Mouse (Mus musculus): ENCODE results near the gene Tnfaip1. TPM values are rescaled to one million over a fixed set of nuclear protein-coding genes. Genes with fewer than 3 reads are reported as not detected.
A peak's percentile ranks its signal among the peaks of the same experiment; 100 is the strongest.

The Tnfaip1 gene
- polyA plus RNA-seq, 1 experiment: 10.4 TPM

GRCm38 (mm10) chr11:78515549-78516325 lies 20.4 kb downstream of the Tnfaip1 start:
- TF ChIP-seq POLR2A (IDR thresholded peaks at IDR 0.05; ENCODE audit: low read depth, low read length) (no peak), CTCF (IDR thresholded peaks at IDR 0.05; ENCODE audit: extremely low read depth, insufficient read depth, insufficient read length, insufficient replicate concordance) (no peak)
- no peak overlapping the region for H3K27ac ChIP-seq (ENCODE audit: insufficient read depth, low read length)
- H3K4me1 ChIP-seq (ENCODE audit: control insufficient read depth, insufficient read depth, insufficient read length): no peaks in the 10 kb centered on the region; the same call in 1 of the 2 replicates
- no peak overlapping the region for H3K4me3 ChIP-seq (ENCODE audit: extremely low read depth, insufficient read depth, insufficient read length)
- 76% methylated on average over 2 of the region's 2 CpGs for WGBS
- H3K36me3 ChIP-seq (ENCODE audit: control insufficient read depth, insufficient read depth, low read length): peaks cover 14% of the 10 kb centered on the region
- no peak for DNase-seq (ENCODE audit: low read depth in 1 of 2, low spot score in 2 of 2)
- no peaks in the 10 kb centered on the region for H3K27me3 ChIP-seq (ENCODE audit: control insufficient read depth, insufficient read depth, low read length)

- no peak for DNase-seq (ENCODE audit: low read depth in 1 of 2, low spot score in 2 of 2)
- H3K27ac ChIP-seq (ENCODE audit: insufficient read depth, low read length): no peak overlapping the region
- 81% methylated on average over 3 of the region's 3 CpGs for WGBS
- H3K36me3 ChIP-seq (ENCODE audit: control insufficient read depth, insufficient read depth, low read length): peaks cover 12% of the 10 kb centered on the region
- H3K27me3 ChIP-seq (ENCODE audit: control insufficient read depth, insufficient read depth, low read length): no peaks in the 10 kb centered on the region
- no peaks in the 10 kb centered on the region; the same call in 1 of the 2 replicates for H3K4me1 ChIP-seq (ENCODE audit: control insufficient read depth, insufficient read depth, insufficient read length)
- TF ChIP-seq CTCF (IDR thresholded peaks at IDR 0.05; ENCODE audit: extremely low read depth, insufficient read depth, insufficient read length, insufficient replicate concordance): no peak
- TF ChIP-seq POLR2A (IDR thresholded peaks at IDR 0.05; ENCODE audit: low read depth, low read length): no peak
- H3K4me3 ChIP-seq (ENCODE audit: extremely low read depth, insufficient read depth, insufficient read length): no peak overlapping the region
These were observed 22.9 kb downstream of the Tnfaip1 start for GRCm38 (mm10) chr11:78513106-78513790.

GRCm38 (mm10) chr11:78512025-78512957 lies 23.8 kb downstream of the Tnfaip1 start, which contains the start of the genes Tmem199 and Poldip2:
Gene Tmem199, minus strand, starts transcription at chr11:78512172.
Gene Poldip2, plus strand, starts transcription at chr11:78512193.
- DNase-seq (ENCODE audit: low read depth in 1 of 2, low spot score in 2 of 2): peak; percentile 85 to 87
- peak within 1 kb of the TSS; percentile 91 for H3K27ac ChIP-seq (ENCODE audit: insufficient read depth, low read length)
- WGBS: under 1% methylated on average over 66 of the region's 67 CpGs

GRCm38 (mm10) chr11:78509148-78509547 lies 27.0 kb downstream of the Tnfaip1 start:
- no peak for DNase-seq (ENCODE audit: low read depth in 1 of 2, low spot score in 2 of 2)
- 92% methylated on average over 5 of the region's 5 CpGs for WGBS
- Histone ChIP-seq H3K4me3 (ENCODE audit: extremely low read depth, insufficient read depth, insufficient read length) (no peak overlapping the region), H3K36me3 (ENCODE audit: control insufficient read depth, insufficient read depth, low read length) (peaks cover 18% of the 10 kb centered on the region), H3K27me3 (ENCODE audit: control insufficient read depth, insufficient read depth, low read length) (no peaks in the 10 kb centered on the region), H3K4me1 (ENCODE audit: control insufficient read depth, insufficient read depth, insufficient read length) (no peaks in the 10 kb centered on the region; the same call in 1 of the 2 replicates), H3K27ac (ENCODE audit: insufficient read depth, low read length) (no peak overlapping the region)
- TF ChIP-seq CTCF (IDR thresholded peaks at IDR 0.05; ENCODE audit: extremely low read depth, insufficient read depth, insufficient read length, insufficient replicate concordance) (no peak), POLR2A (IDR thresholded peaks at IDR 0.05; ENCODE audit: low read depth, low read length) (no peak)

More at GRCm38 (mm10) chr11:78512025-78512957, 23.8 kb downstream of the Tnfaip1 start, which contains the start of the genes Tmem199 and Poldip2:
- peak within 1 kb of the TSS; percentile 100 for H3K4me3 ChIP-seq (ENCODE audit: extremely low read depth, insufficient read depth, insufficient read length)
- H3K36me3 ChIP-seq (ENCODE audit: control insufficient read depth, insufficient read depth, low read length): peaks cover 16% of the 10 kb centered on the region
- TF ChIP-seq CTCF (IDR thresholded peaks at IDR 0.05; ENCODE audit: extremely low read depth, insufficient read depth, insufficient read length, insufficient replicate concordance): no peak
- peak; percentile 82 for TF ChIP-seq POLR2A (IDR thresholded peaks at IDR 0.05; ENCODE audit: low read depth, low read length)
- no peaks in the 10 kb centered on the region for H3K27me3 ChIP-seq (ENCODE audit: control insufficient read depth, insufficient read depth, low read length)
- H3K4me1 ChIP-seq (ENCODE audit: control insufficient read depth, insufficient read depth, insufficient read length): no peaks in the 10 kb centered on the region; the same call in 1 of the 2 replicates

GRCm38 (mm10) chr11:78505430-78505829 lies 30.7 kb downstream of the Tnfaip1 start:
- H3K27ac ChIP-seq (ENCODE audit: insufficient read depth, low read length): no peak overlapping the region
- TF ChIP-seq POLR2A (IDR thresholded peaks at IDR 0.05; ENCODE audit: low read depth, low read length): no peak
- TF ChIP-seq CTCF (IDR thresholded peaks at IDR 0.05; ENCODE audit: extremely low read depth, insufficient read depth, insufficient read length, insufficient replicate concordance): no peak
- H3K27me3 ChIP-seq (ENCODE audit: control insufficient read depth, insufficient read depth, low read length): no peaks in the 10 kb centered on the region
- H3K36me3 ChIP-seq (ENCODE audit: control insufficient read depth, insufficient read depth, low read length): peaks cover 18% of the 10 kb centered on the region
- 81% methylated on average over 3 of the region's 3 CpGs for WGBS
- H3K4me3 ChIP-seq (ENCODE audit: extremely low read depth, insufficient read depth, insufficient read length): no peak overlapping the region
- no peaks in the 10 kb centered on the region for H3K4me1 ChIP-seq (ENCODE audit: control insufficient read depth, insufficient read depth, insufficient read length)
- no peak for DNase-seq (ENCODE audit: low read depth in 1 of 2, low spot score in 2 of 2)
